Mouse (Mus musculus) myocyte (in vitro differentiated cells): Measurements from ENCODE around the gene Rfx7.

Experiments used
- CEBPB ChIP-seq: IDR thresholded peaks from 2 replicates; pipeline ENCODE4 v1.6.1; 2011; ENCODE audit warnings: mild to moderate bottlenecking, moderate library complexity; ENCODE audit not compliant: poor library complexity, insufficient read depth, severe bottlenecking
- E2F4 ChIP-seq: IDR thresholded peaks from one replicate; pipeline ENCODE4 v1.6.1; 2011; ENCODE audit warnings: mild to moderate bottlenecking, control low read depth, moderate library complexity; ENCODE audit not compliant: insufficient read depth
- MAX ChIP-seq: IDR thresholded peaks from one replicate; pipeline ENCODE4 v1.6.1; 2011; ENCODE audit warnings: low read depth, mild to moderate bottlenecking, control low read depth
- MYOG ChIP-seq, 3 experiments: IDR thresholded peaks; one replicate each; pipeline ENCODE4 v1.6.1; 2011; ENCODE audit warnings: control low read depth in 2 of 3, low read depth in 2 of 3, mild to moderate bottlenecking in 2 of 3; ENCODE audit not compliant: insufficient read length in 2 of 3, control insufficient read depth in 1 of 3, insufficient read depth in 1 of 3
- POLR2A ChIP-seq: IDR thresholded peaks from one replicate; pipeline ENCODE4 v1.6.1; 2011; ENCODE audit warnings: low read depth, mild to moderate bottlenecking, control low read depth, moderate library complexity; ENCODE audit not compliant: insufficient read length
- POLR2AphosphoS2 ChIP-seq: IDR thresholded peaks from one replicate; pipeline ENCODE4 v1.6.1; 2011; ENCODE audit warnings: low read depth, control low read depth; ENCODE audit not compliant: insufficient read length
- SRF ChIP-seq: IDR thresholded peaks from one replicate; pipeline ENCODE4 v1.6.1; 2011; ENCODE audit warnings: low read depth; ENCODE audit not compliant: control insufficient read depth, insufficient read length

DNA sequence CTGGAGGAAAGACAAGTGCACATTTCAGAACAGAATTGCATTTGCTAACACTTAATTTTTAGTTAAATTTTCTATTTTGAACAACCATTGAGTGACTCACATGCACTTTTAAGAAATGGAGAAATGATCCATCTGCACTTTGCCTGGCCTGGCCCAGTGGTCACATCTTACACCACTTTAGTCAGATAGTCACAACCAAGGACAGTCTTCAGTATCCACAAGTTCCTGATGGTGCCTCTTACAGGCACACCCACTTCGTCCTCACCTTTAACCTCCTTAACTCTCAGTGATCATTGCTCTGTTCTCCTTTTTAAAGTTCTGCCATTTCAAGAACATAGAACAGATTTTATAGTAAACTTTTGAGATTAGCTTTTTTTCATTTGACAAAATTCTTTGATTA lies 26.7 kb downstream of the Rfx7 start:
- no peak for TF ChIP-seq POLR2A
- TF ChIP-seq POLR2AphosphoS2: no peak
- no peak for TF ChIP-seq CEBPB
- no peak for TF ChIP-seq E2F4
- TF ChIP-seq MYOG (IDR thresholded peaks at IDR 0.05; ENCODE audit: control insufficient read depth in 1 of 3, insufficient read depth in 1 of 3, insufficient read length in 2 of 3, low read depth in 2 of 3): no peak
- TF ChIP-seq MAX: no peak
- TF ChIP-seq SRF: no peak
